Mouse (Mus musculus) MEL (cell line): ENCODE results near the gene Proca1.

ENCODE experiments used
- BHLHE40 ChIP-seq: IDR thresholded peaks from 2 replicates; pipeline ENCODE4 v1.6.1; 2012; ENCODE audit warnings: low read depth, mild to moderate bottlenecking, inconsistent platforms, low read length, improper control_type of control experiment, borderline replicate concordance
- CTCF ChIP-seq, 3 experiments: IDR thresholded peaks in 2 of 3; conservative IDR thresholded peaks in 1 of 3; 2 replicates each; pipeline ENCODE4 v1.5.1; 2011 to 2012; ENCODE audit warnings: low read length in 3 of 3, low read depth in 2 of 3, mild to moderate bottlenecking in 2 of 3, improper control_type of control experiment in 1 of 3, inconsistent platforms in 1 of 3, mixed read lengths in 1 of 3, moderate library complexity in 1 of 3; ENCODE audit not compliant: control insufficient read depth in 1 of 3, insufficient read depth in 1 of 3, poor library complexity in 1 of 3, severe bottlenecking in 1 of 3
- RCOR1 ChIP-seq: IDR thresholded peaks from 2 replicates; pipeline ENCODE4 v1.6.1; 2012; ENCODE audit warnings: low read depth, mild to moderate bottlenecking, inconsistent platforms, low read length, improper control_type of control experiment

DNA sequence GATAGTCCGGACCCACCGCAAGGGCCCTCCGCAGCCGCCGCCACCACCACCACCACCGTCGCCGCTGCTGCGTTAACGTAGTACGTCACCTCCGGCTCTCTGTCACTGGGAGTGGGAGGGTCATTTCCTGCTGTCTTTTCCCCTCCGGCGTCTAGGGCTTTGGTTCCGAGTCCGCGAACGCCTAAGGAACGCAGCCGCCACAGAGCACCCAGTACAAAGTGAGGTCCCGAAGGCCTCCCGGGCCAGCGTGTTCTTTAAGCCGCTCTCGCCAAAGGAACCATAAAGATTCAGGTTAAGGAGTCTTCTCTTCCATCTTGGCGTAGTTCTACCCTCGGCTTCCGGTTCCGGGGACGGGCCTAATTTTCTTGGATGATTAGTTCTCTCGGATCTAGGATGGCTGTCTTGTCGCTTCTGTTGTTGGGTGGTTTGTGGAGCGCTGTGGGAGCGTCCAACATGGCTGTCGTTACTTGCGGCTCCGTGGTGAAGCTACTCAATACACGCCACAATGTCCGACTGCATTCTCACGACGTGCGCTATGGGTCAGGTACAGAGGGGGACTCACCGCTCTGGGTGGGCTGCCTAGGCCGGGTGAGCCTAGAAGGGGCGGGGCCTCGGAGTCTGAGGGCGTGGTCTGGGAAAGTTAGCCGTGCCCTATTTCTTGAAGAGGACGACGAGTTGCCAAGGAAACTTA, 52.6 kb downstream of the Proca1 start, which contains the start of the genes Sdf2 and Supt6:
- no peak for TF ChIP-seq BHLHE40
- no peak for TF ChIP-seq CTCF (IDR thresholded peaks at IDR 0.05 in 2 of 3, conservative IDR thresholded peaks at IDR 0.05 in 1 of 3; ENCODE audit: control insufficient read depth in 1 of 3, insufficient read depth in 1 of 3, low read depth in 2 of 3, low read length in 3 of 3, poor library complexity in 1 of 3, severe bottlenecking in 1 of 3)
- no peak for TF ChIP-seq RCOR1
